Mouse (Mus musculus): ENCODE measurements at regions not wholly inside any gene's neighbourhood (a gene's known extent, or its start where the extent isn't known, plus 50 kb on each side); places are given as distances from the start of the nearest gene placed in this dataset.

DNA sequence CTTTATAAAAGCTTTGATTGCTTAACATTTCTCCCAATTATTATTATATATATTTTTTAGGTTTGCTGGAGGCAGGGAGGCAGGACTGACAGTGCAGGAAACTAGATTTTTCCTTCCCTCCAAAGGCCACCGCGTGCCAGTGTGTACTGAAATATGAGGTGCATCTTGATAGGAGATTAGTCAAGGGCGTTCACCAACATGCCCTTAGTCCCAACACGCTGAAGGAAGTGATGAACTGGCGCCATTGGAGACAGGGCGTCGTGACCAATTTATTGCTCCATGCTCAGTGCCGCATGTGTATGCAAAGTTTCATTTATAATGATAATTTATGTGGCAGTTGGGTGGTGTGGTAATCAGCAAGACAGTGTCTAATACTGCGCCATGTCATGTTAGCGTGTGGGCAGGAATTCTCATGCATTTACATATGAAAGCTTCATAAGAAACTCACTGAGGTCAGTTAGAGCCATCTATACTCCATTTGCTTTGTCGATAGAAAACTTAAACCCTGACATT is 66.2 kb downstream of the Isl1 start:
- no peak for DNase-seq (ENCODE audit: low spot score in 2 of 2)

DNA sequence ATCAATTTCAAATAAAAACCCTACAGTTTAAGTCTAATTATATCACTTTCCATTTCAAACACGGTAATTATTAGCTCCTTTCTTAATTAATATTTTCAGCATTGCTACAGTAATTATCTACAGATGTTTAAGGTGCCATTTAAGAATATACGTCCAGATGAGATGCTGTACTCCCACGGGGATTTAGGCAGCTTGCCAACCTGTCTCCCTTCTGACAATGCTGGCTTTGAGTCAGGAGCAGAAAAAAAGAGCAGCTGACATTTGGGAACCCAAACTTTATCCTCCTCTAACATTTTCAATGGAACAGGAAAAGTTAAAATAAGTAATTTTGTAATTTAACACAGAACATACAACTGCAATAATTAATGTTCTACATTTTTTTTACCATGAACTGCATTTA is 94.4 kb downstream of the Isl1 start:
- DNase-seq (ENCODE audit: low spot score in 2 of 2) = no peak

DNA sequence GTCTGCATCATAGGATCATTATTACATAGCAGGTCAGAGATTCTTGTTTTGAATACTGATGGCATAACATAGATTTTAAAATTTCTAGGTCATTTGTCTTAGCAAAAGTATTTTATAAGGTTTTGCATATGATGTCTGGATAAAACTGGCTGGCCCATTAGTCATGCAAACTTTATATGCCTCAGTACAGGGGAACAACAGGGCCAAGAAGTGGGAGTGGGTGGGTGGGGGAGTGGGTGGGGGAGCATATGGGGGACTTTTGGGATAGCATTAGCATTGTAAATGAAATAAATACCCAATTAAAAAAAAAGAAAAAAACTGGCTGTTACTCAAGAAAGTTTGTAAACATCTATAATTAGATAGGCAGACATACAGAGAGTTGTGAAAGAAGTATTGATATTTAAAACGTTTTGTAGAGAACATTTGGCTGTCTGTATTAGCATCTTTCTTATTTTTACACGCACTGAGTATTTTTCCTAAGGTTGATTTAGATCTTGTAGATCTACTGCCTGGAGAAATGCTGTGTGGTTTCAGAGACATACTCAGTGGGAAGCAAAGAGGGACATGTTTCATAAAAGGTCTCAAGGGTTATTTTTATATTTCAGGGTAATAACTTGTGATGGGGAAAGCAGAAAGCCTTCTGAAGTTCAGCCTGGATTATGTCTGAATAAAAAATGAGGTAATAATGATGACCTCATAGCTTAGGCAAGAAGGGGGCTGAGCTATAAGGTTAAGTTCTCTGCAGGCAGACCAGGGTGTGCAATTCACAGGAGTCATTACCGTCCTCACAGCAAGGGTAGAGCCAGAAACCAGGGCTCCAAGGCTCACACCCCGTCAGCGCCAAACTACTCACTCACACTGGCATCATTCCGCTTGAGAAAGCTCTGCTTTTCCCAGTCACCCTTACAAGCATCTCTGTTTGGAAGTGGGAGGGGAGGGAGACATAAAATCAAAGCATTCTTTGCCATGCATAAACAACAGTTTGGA is 95.4 kb downstream of the Isl1 start:
- no peak for DNase-seq (ENCODE audit: low spot score in 2 of 2)

DNA sequence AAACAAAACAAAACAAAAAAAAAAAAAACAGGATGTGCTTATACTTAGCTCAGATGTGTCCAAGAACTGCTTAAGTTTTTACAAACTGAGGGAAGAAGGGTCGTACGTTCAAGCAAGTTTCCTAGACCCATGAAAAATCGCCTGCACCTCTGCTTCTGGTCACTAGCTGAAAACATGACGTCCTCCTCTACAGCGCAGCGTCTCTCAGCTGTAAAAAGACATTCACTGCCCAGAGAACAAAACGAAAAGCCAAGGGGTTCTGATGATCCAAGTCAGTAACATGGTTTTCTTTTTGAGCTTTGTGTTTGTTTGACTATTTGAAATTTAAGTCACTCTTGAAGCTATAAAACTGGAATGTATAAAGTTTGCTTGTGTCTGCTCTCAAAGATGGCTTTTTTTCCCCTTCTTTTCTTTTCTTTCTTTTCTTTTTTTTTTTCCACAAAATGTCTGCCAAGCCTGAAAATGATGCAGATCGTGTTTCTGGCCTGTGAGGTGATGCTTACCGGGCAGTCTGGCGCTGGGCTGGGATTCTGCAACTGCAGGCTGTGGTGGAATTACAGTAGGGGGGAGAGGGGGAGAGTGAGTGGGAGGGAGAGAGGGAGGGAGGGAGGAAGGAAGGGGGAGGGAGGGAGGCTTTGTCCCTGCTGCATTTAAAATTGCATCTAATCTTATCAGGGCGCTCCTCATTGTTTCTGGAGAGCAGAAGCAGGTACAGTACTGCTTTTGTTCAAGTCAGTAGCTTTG is 108.1 kb downstream of the Isl1 start:
- no peak for DNase-seq (ENCODE audit: low spot score in 2 of 2)

DNA sequence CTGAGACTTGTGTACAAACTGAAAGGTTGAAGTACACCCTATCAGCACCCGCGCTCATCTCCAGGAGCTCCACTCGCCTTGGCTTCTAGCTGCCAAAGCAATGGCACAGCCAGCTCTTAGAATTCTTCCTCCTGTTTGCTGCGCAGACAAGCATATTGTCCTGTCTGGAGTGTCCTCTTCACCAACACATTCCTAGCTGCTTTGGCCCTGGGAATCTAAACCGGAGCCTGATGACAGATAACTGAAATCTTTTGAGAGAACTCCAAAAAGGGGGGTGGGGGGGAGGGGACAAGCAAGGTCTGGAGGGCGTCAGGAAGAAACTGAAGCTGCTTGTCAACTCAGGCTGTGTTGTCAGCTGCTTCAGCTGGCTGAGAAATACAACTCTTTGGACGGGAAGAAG is 122.4 kb downstream of the Isl1 start:
- no peak for DNase-seq (ENCODE audit: low spot score in 2 of 2)

DNA sequence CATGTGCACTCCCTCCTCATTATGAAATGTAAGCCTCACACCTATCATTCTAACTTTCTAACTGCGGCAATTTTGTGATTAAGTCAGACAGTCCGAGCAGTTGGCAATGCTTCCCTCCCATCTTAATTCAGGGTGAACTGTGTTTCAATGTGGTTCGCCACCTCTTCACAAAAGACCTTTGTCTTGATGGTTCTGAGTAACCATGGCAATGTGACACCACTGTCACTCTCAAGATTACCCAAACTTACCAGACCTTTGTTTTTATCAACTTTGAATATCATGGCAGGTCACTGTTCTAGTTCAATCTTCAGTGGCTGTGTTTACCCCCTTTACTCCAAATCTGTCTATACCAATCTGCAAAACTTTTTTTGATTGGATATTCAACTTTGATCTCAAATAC is 131.7 kb downstream of the Isl1 start:
- DNase-seq (ENCODE audit: low spot score in 2 of 2) = no peak

DNA sequence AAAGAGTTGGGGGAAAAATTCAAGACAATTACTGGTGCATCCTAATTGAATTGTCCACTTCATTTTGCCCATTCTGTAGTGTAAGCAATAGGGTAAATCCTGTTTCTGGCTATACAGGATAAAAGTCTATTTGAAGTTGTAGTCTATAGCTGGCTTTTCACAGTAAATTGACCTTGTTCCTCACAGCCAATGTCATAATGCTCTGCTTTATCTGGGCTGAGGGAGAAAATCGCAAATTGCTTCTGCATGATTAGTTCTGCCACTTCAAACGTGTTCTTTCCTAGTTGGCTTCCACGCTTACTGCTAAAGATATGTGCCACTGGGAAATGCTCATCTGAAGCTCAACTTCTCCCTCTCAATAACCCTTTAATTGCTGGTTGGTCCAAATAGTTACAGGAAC is 134.5 kb downstream of the Isl1 start:
- DNase-seq (ENCODE audit: low spot score in 2 of 2) = no peak

DNA sequence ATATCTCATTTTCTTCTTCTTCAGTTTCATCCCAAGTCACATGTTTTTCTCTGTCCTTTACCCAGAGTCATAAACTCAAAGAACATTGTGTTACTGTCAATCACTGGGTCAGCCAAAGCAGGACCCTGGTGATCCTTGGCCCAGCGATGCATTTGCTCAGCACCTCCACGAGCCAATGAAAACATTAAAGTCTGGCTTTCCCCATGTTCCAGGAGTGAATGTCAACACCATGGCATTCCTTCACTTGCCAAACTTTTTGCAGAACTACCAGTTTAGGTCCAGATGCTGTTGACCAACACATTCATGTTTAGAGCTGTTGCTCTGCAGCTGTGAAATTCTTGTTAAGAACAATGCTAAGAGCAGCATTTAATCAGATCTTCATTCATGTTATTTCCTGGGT is 135.6 kb downstream of the Isl1 start:
- DNase-seq (ENCODE audit: low spot score in 2 of 2) = no peak

DNA sequence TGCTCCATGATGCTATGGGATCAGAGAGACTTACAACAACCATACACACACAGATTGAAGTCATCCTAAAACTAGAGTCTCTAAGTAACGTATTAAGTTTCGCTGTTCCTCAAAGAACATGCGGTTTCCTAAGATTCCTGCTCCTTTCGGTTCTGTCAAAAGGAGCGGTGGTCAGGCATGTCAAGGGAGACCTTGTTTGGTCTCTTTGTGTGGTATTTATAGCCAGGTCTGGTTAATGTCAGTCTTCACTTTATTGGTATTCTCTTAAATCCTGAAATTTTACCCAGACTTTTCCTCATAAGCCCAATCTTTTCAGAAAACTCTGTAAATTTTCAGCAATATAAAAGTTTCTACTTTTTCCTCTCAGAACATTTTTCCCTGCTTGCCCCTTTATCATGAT is 166.5 kb downstream of the Isl1 start:
- no peak for DNase-seq (ENCODE audit: low spot score in 2 of 2)

DNA sequence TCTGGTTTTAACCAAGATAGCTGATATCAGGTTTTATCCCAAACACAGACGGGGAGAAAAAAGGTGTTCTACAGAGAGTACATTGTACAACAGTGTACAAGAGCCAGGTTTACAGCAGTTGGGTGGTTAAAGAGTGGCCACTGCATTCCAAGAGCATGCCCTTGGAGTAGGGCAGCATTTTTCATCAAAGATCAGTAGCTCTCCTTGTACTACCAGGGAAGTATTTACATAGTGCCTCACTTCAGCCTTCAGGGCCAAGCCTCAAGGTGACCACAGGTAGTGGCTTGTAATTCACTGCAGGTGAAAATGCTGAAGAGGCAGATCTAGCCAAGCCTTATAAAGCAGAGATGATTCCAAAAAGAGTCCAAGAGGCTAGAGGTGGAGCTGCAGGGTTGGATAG is 190.8 kb downstream of the Isl1 start:
- DNase-seq (ENCODE audit: low spot score in 2 of 2) = no peak

DNA sequence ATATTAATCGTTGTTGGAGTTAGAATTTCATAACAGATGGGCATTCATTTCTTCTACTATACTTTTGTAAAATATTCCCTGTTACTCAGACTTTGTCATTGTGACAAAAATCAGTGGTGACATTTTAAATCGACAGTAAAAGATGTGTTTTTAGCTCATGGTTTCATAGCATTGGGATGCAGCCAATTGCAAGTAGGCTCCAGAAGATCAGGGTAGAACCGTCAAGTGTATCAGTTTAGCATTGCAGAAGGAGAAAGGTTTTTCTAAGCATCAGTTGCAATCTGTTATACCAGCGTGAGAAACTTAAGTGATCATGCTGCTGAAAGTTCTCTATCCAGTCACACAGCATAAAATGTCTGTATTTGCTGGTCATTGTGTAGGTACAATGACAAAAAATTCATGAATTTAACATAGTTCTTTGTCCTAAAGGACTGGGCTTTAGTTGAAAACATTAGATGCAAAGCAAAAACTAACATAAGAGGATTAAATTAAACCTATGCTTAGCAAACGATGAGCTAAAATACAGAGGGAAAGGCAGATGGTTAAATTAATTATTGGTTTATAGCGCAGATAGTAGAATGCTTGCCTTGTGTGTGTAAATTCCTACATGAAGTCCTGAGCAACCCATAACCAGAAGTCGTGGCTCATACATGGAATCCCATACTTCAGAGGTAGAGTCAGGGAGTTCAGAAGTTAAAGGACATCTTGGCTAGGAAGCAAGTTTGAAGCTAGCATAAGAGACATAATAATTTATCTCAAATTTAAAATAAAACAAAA is 198.3 kb downstream of the Isl1 start:
- DNase-seq (ENCODE audit: low spot score in 2 of 2) = no peak

DNA sequence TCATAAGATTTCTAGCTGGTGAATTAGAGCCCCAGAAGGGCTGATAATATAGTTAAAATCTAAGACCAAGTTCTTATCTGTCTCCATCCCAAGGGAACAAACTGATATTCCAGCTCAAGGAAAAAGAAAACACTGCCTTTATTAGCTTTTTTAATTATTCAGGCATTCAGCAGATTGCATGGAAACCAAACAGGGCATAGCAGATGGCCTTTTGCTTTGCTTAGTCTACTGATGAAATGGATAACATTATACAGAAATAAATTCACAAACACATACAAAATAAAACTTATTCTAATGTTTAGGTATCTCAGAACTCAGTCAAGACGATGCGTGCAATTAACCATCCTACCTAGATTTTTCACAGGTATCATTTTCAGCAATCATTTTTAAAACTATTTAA is 198.9 kb downstream of the Isl1 start:
- no peak for DNase-seq (ENCODE audit: low spot score in 2 of 2)

DNA sequence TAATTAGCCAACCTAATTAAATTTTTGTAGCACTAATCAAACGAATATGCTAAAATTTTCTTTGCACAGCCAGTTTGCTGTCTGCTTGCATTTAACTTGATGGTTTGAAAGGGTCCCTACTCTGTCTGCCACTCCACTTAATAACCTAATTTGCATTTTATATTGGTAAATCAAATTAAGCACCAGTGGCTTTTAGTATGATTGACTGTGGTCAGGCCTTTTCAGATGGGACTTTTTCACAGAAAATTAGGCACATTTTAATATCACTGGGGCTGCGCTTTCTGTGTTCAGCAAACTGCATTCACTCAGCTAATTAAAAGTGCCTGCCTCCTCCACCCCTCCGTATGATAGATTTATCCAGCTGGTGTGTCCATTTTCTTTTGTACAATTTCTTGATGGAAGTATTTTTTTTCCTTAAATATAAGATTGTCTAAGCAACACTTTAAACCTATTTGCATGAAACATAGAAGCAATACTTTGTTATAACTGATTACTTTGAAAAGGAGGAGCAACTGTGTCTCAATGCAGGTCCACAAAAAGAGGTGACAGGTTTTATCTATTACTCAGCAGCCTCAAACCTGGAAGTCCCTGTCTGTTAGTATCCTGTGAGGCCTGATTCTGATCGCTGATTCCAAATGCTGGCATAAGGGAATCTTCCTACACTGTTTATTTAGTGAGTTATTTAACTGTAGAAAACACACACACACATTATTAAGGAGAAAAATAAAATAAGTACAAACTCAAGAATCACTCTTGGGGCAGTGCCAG is 221.8 kb downstream of the Isl1 start:
- DNase-seq (ENCODE audit: low spot score in 2 of 2) = no peak

DNA sequence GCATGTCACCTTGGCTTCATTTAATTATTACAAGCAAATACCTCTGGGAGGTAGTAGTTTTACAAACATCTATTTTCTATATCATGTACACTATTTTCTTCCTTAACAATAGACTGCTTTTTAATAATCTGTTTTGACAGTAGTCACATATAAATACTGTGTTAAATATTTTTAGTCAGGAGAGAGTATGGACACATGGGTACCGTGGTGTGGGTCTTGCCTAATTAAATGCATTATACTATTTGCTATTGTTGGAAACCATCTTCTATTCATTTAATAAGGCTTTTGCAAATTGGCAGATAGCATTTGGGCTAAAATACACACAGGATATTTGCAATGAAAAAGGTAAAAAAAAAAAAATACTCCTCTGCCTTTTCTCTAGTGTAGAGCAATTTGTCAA is 222.3 kb downstream of the Isl1 start:
- DNase-seq (ENCODE audit: low spot score in 2 of 2) = no peak

DNA sequence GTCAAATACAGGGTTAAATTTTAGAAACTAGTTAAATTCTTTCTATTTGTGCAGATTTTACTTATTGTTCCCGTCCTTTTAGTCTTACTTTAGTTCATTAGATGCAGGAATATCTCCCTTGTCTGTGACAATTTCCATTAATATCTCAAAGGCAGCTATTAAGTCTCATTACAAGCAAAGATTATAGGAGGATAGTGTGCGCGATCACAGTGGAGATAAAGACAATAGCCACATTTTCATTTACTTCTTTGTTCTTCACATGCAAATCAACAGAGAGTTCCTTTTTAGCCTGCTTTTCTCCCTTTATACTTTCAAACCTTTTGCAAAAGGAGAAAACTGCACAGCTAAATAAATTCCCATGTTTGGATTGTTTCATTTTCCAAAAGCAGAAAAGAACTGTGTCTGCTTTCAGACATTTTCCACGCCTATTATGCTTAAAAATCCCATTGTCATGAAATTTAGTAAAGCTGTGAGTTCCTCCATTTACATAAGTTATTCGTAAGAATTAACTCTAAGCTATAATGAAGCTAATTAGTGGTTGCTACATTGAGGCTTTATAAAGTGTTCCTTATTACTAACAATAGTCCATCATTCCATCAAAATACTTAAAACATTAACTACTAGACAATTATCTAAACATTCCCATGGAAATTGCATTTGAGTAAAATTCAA is 252.4 kb downstream of the Isl1 start:
- DNase-seq (ENCODE audit: low spot score in 2 of 2) = no peak

DNA sequence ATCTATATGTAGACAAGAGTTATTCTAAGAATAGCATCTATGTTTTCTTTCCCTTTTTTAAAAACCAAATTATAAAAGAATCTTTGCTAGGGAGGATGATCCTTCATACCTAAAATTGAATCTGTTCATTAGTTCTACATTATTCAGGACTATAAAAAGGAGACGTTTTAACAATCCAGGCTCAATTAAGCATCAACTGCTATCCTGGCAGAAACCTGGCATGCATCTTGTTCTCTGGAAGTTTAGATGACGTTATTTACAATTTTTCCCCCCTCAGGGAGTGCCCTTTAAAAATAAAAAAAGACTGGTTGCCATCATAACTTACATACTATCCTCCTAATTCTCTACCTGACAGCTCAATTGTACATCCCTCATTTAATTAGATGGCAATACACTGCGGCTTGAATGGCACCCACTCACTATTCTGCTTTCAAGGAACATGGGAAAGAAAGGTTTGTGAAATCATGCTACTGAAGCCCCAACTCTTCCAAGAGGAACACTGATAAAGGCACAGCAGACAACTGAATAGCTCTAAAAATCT is 253.3 kb downstream of the Isl1 start:
- no peak for DNase-seq (ENCODE audit: low spot score in 2 of 2)

DNA sequence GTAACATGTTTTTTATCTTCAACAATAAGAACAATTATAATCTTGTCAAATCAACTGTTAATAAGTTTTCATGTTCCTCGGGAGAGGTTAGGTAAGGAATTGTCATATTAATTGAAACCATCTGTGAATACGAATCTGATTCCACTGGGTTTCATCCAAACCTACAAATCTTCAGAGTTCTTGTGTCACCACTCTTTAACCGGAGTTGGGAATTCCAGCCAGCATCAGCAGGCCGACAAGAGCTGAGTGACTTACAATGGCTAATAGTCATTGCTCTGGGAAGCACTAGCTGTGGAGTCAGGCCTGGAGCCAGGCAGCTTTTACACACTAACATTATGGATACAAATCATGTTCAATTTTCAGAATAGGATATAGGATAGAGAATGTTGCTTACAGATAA is 273.3 kb downstream of the Isl1 start:
- no peak for DNase-seq (ENCODE audit: low spot score in 2 of 2)

DNA sequence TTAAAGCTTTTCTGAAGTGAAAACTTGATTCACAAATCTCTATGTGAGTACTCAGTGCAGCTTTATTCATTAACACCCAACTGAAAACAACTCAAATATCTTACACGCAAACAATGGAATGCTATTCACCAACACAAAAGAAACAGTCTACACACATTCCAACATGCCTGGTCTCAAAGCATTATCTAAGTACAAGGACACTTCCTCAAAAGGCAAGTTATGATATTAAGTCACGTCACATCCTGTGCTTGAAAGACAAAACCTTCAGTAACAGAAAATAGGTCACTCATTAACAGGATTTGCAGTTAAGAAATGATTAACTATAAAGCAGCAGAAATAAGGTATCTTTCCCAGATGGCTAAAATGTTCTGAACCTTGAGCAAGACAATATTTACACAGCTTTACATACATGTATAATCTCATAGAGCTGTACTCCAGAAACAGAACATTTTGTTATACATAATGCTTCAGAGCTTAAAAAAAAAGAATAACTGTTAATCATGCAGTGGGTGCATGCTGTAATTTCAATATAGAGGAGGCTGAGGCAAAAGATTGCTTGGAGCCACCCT is 279.3 kb downstream of the Isl1 start:
- DNase-seq (ENCODE audit: low spot score in 2 of 2) = no peak

DNA sequence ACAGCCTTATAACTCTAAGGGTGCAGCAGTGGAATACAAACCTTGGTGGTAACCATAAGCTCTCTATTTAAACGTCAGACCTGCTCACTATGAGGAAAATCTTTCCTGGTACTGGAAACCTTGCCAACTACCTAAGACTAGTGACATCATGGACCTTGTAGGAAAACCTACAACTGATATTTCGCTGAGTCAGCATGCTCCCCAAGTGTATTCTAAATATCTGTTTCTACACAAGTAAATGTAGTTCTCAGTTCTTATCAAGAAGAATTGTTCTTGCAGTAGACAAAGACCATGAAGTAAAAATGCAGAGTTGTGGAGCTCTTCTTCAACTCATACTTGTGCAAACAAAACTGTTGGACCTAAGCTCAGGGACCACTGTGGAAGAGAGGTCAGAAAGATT is 280.9 kb downstream of the Isl1 start:
- no peak for DNase-seq (ENCODE audit: low spot score in 2 of 2)

DNA sequence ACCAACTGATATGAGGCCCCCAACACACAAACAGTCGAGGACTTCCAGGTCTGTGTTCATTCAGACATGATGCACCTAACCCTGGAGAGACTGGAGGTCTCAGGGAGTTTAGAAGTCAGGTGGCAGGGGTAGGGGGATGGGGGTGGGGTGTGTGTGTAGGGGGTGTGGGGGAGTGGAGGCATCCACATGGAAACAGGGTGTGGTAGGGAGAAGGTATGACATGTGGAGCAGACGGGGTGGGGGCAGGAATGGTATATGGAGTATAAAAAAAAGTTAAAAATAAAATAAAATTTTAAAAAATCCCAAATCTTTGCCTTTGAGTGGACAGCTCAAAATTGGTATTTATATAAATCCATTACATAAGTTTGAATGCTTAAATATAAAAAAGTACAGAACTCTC is 282.3 kb downstream of the Isl1 start:
- no peak for DNase-seq (ENCODE audit: low spot score in 2 of 2)
